Mouse (Mus musculus): ENCODE data around the gene Rbms3.

Gene Rbms3

GRCm38 (mm10) chr9:117187116-117188034 lies 442.3 kb downstream of the Rbms3 start:
- no peak for DNase-seq (ENCODE audit: extremely low spot score)

GRCm38 (mm10) chr9:117180658-117181057 lies 449.1 kb downstream of the Rbms3 start:
- no peak for DNase-seq (ENCODE audit: extremely low spot score)

- no peak for DNase-seq (ENCODE audit: extremely low spot score)
Measured at GRCm38 (mm10) chr9:117178366-117178765, 451.3 kb downstream of the Rbms3 start.

- DNase-seq (ENCODE audit: extremely low spot score) = no peak
Measured at GRCm38 (mm10) chr9:117172526-117172925, 457.2 kb downstream of the Rbms3 start.

- DNase-seq (ENCODE audit: extremely low spot score) = no peak
Measured at GRCm38 (mm10) chr9:117169196-117169595, 460.5 kb downstream of the Rbms3 start.

- peak; percentile 58 for DNase-seq (ENCODE audit: extremely low spot score)
Measured at GRCm38 (mm10) chr9:117163143-117163542, 466.6 kb downstream of the Rbms3 start.

GRCm38 (mm10) chr9:117161150-117161549 lies 468.6 kb downstream of the Rbms3 start:
- no peak for DNase-seq (ENCODE audit: extremely low spot score)

GRCm38 (mm10) chr9:117156330-117156905 lies 473.3 kb downstream of the Rbms3 start:
- DNase-seq (ENCODE audit: extremely low spot score) = no peak

GRCm38 (mm10) chr9:117154590-117154989 lies 475.1 kb downstream of the Rbms3 start:
- no peak for DNase-seq (ENCODE audit: extremely low spot score)

- no peak for DNase-seq (ENCODE audit: extremely low spot score)
Measured at GRCm38 (mm10) chr9:117153686-117154274, 475.9 kb downstream of the Rbms3 start.

GRCm38 (mm10) chr9:117151951-117152350 lies 477.8 kb downstream of the Rbms3 start:
- no peak for DNase-seq (ENCODE audit: extremely low spot score)

GRCm38 (mm10) chr9:117144057-117144723 lies 485.5 kb downstream of the Rbms3 start:
- no peak for DNase-seq (ENCODE audit: extremely low spot score)

GRCm38 (mm10) chr9:117139971-117140370 lies 489.7 kb downstream of the Rbms3 start:
- DNase-seq (ENCODE audit: extremely low spot score) = no peak

GRCm38 (mm10) chr9:117136410-117136809 lies 493.3 kb downstream of the Rbms3 start:
- no peak for DNase-seq (ENCODE audit: extremely low spot score)

GRCm38 (mm10) chr9:117134043-117134442 lies 495.7 kb downstream of the Rbms3 start:
- no peak for DNase-seq (ENCODE audit: extremely low spot score)

- DNase-seq (ENCODE audit: extremely low spot score) = no peak
Measured at GRCm38 (mm10) chr9:117126816-117127215, 502.9 kb downstream of the Rbms3 start.

GRCm38 (mm10) chr9:117125844-117126243 lies 503.9 kb downstream of the Rbms3 start:
- no peak for DNase-seq (ENCODE audit: extremely low spot score)

- DNase-seq (ENCODE audit: extremely low spot score) = no peak
Measured at GRCm38 (mm10) chr9:117121572-117121971, 508.1 kb downstream of the Rbms3 start.

GRCm38 (mm10) chr9:117117181-117117729 lies 512.5 kb downstream of the Rbms3 start:
- DNase-seq (ENCODE audit: extremely low spot score) = no peak

GRCm38 (mm10) chr9:117115609-117116008 lies 514.1 kb downstream of the Rbms3 start:
- DNase-seq (ENCODE audit: extremely low spot score) = no peak

GRCm38 (mm10) chr9:117113592-117113991 lies 516.1 kb downstream of the Rbms3 start:
- peak; percentile 23 for DNase-seq (ENCODE audit: extremely low spot score)

- DNase-seq (ENCODE audit: extremely low spot score) = no peak
Measured at GRCm38 (mm10) chr9:117107926-117108325, 521.8 kb downstream of the Rbms3 start.
